Mouse (Mus musculus) Muller cell, postnatal 12 days (primary cell): ENCODE data around the gene Ispd.
"Not testable (repeated sequence)": the region's sequence is repeated elsewhere in the genome, so short reads cannot be mapped to it uniquely, and the experiment has no call there.

ENCODE experiments used
- DNase-seq: peaks from one replicate; pipeline ENCODE4 v3.0.0-alpha.2; 2015; ENCODE audit errors: inconsistent ontology term

Ispd gene

GRCm38 (mm10) chr12:36381441-36382340 is at the start of gene Ispd, which contains the start of gene D630036H23Rik:
Gene Ispd, plus strand, starts transcription at chr12:36381450.
Gene D630036H23Rik, minus strand, starts transcription at chr12:36382181.
- DNase-seq: peak; percentile 90

- no peak for DNase-seq
These were observed 48.6 kb upstream of the Ispd start for GRCm38 (mm10) chr12:36332676-36333075.

GRCm38 (mm10) chr12:36333837-36334281 is 47.4 kb upstream of the Ispd start:
- DNase-seq: no peak

GRCm38 (mm10) chr12:36344131-36344530 is 37.1 kb upstream of the Ispd start:
- DNase-seq: peak; percentile 91

- no peak for DNase-seq
These were observed 21.2 kb upstream of the Ispd start for GRCm38 (mm10) chr12:36360064-36360463.

- DNase-seq: no peak
These were observed 20.6 kb upstream of the Ispd start for GRCm38 (mm10) chr12:36360693-36361092.

GRCm38 (mm10) chr12:36364013-36364412 is 17.2 kb upstream of the Ispd start:
- DNase-seq: no peak

GRCm38 (mm10) chr12:36373237-36373998 is 7.8 kb upstream of the Ispd start:
- no peak for DNase-seq

GRCm38 (mm10) chr12:36376391-36376790 is 4.9 kb upstream of the Ispd start:
- not testable (repeated sequence) for DNase-seq

GRCm38 (mm10) chr12:36380254-36380653 is 996 bp upstream of the Ispd start:
- peak; percentile 76 for DNase-seq

- no peak for DNase-seq
These were observed 444 bp upstream of the Ispd start for GRCm38 (mm10) chr12:36380806-36381205.

- DNase-seq: no peak
These were observed 4.1 kb downstream of the Ispd start for GRCm38 (mm10) chr12:36385386-36385785.

GRCm38 (mm10) chr12:36386991-36387390 is 5.7 kb downstream of the Ispd start:
- no peak for DNase-seq

- no peak for DNase-seq
These were observed 13.9 kb downstream of the Ispd start for GRCm38 (mm10) chr12:36395115-36395514.

GRCm38 (mm10) chr12:36423677-36424076 is 42.4 kb downstream of the Ispd start:
- DNase-seq: no peak

GRCm38 (mm10) chr12:36425258-36425657 is 44.0 kb downstream of the Ispd start:
- no peak for DNase-seq

- DNase-seq: peak; percentile 12
These were observed 45.2 kb downstream of the Ispd start for GRCm38 (mm10) chr12:36426163-36427045.

- DNase-seq: no peak
These were observed 55.7 kb downstream of the Ispd start for GRCm38 (mm10) chr12:36436956-36437355.

- DNase-seq: no peak
These were observed 58.1 kb downstream of the Ispd start for GRCm38 (mm10) chr12:36439396-36439795.

- DNase-seq: no peak
These were observed 74.8 kb downstream of the Ispd start for GRCm38 (mm10) chr12:36456002-36456401.

GRCm38 (mm10) chr12:36457726-36458125 is 76.5 kb downstream of the Ispd start:
- peak; percentile 47 for DNase-seq
